Mouse (Mus musculus) embryonic stem cell, embryonic (primary cell): ENCODE results near the gene Postn.

Experiments used
- CTCF ChIA-PET, 4 experiments: fragments of 300-600 bp in 2 of 4; fragments of 350-600 bp in 2 of 4; sonication (Branson Sonifier 250); formaldehyde crosslinking; loops; one replicate each; lab custom pipeline; 2022; ENCODE audit warnings: inconsistent platforms in 2 of 4; lab: Charles Lee
- POLR2A ChIA-PET, 4 experiments: fragments of 300-600 bp in 2 of 4; fragments of 350-600 bp in 2 of 4; sonication (Branson Sonifier 250); formaldehyde crosslinking; loops; one replicate each; lab custom pipeline; 2022; ENCODE audit warnings: antibody characterized with exemption in 4 of 4, inconsistent platforms in 1 of 4; lab: Charles Lee

The Postn gene

DNA sequence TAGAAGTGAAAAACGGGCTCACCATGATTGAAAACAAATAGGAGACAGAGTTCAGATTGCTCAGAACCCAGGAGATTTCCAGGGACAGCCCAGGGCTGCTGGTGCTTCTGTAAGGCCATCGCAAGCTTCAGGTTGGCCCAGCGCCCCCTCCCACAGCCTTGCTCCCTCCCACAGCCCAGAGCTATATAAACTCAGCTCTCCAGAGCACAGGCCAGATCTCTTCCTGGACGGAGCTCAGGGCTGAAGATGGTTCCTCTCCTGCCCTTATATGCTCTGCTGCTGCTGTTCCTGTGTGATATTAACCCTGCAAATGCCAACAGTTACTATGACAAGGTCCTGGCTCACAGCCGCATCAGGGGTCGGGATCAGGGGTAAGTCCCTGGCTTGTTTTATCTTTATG lies at the start of gene Postn:
Gene Postn (plus strand): TSS at position 213 of the 400 bp plus-strand sequence.
- CTCF ChIA-PET: interaction anchor here in 2 of 4 experiments (0.8 kb wide), 2 partner anchors 9 kb away, joined by 3 to 4 read pairs; no protein-coding TSS in a partner anchor
- POLR2A ChIA-PET: no interaction called here

DNA sequence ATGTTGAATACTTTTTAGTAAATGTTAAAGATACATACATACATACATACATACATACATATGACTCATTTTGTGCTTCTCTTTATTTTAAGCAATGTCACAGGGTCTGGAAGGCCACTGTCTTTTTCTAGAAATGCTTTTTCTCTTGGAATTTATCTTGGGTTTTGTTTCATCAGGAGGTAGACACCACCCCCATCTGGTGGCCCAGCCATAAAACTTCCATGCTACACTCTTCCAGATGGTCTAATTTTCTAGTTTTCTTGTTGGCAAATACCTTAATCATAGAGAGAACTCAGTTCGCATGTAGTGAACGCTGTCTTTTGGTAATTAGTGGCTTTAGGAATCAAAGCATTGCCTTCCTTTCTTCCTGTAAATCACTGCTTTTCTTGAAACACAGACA lies 46.9 kb upstream of the Postn start:
- POLR2A ChIA-PET: no interaction called here

DNA sequence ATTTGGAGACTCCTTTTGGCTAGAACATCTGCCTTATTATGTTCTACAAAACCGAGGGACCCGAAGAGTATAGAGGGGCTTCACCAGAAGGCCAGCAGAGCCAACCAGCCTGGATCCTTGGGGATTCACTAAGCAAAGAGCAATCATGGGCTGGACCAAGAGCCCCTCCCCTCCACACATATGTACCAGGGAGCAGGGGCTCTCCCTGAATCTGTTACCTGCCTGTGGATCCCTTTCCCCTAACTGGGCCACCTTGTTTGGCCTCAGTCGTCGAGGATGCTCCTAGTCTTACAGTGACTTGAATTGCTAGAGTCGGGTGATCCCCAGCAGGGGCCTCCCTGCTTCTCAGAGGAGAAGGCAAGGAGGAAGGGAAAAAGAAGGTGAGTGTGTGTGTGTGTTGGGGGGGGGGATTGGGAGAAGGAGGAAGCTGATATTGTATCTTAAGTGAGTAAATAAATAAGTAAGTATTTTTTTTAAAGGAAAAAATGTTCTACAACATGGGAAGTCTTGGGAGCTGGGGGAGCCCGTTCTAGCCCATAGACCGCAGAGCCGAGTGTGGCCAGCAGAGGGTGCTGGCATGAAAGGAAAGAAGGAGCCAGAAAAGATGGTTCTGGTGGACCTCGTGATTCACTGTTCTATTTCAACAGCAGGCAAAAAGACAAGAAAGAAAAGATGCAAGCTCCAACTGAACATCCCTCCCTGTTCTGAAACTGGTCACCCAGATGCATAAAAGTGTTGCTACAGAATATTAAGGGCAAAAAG lies 7.8 kb upstream of the Postn start:
- ChIA-PET POLR2A (interaction anchor here in 1 of 4 experiments (0.7 kb wide), 1 partner anchor 12 kb away, joined by 3 read pairs; no protein-coding TSS in a partner anchor), CTCF (interaction anchor here in 3 of 4 experiments (0.6 to 1.4 kb wide), 4 partner anchors 8 to 320 kb away, joined by 3 to 4 read pairs (median 4); partner anchors contain the start of gene Postn (in 1 of the 3))

More for the DNA sequence above, 46.9 kb upstream of the Postn start:
- CTCF ChIA-PET: no interaction called here

DNA sequence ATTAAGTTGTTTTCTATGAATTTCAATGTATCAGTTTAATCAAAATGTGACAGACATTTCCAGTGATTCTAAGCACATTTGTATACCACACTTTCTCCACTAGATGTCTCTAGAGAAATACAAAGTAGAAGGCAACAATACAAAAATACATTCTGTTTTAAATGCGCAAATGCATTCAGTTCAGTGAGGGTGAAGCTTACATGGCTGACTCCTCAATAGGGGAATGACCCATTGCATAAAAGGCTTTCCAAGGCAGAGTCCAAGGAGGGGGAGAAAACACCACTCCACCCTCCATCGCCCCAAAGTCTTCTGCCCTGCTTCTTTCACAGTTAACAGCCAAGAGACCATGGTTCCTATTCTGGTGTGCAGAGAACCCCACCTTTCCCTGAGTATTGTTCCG lies 3.3 kb upstream of the Postn start:
- ChIA-PET CTCF (interaction anchor here in 2 of 4 experiments (0.8 to 1.7 kb wide), 2 partner anchors 170 to 997 kb away, joined by 3 to 7 read pairs; no protein-coding TSS in a partner anchor), POLR2A (interaction anchor here in 1 of 4 experiments (0.7 kb wide), 1 partner anchor 1505 kb away, joined by 4 read pairs; no protein-coding TSS in a partner anchor)

DNA sequence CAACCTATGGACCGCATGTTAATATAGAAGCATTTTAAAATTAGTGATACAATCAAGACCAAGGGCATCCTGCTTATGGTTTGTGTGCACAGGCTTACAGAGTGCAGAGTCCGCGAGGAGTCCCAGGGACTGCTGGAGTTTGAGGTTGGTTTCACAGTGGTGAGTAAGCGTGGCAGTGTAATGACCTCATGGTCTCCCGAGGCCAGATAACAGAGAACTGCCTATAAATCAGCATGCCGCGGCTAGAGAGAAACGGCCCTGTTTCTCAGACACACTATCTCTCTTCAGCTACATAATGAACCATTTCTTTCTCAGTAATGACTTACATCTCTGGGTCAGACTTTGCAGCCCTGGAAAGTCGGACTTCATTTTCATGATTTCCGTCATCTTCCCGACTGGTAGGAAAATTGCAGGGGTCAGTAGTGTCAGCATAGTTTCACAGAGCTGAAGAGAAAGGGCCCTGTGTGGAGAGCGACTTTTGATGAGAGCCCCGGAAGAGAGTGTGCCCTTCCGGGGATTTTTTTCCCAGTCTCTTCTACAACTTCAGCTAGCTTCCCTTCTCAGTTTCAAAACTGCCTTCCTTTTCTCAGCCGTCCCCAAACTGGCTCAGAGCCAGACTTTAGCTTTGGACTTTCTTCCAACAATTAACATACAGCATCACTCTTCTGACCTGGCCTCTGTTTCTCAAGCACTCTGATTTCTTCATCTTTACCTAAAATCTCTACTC lies 2.3 kb upstream of the Postn start:
- CTCF ChIA-PET: interaction anchor here in 3 of 4 experiments (0.7 to 1.7 kb wide), 4 partner anchors 169 to 996 kb away, joined by 3 to 7 read pairs (median 3); no protein-coding TSS in a partner anchor
- POLR2A ChIA-PET: no interaction called here

DNA sequence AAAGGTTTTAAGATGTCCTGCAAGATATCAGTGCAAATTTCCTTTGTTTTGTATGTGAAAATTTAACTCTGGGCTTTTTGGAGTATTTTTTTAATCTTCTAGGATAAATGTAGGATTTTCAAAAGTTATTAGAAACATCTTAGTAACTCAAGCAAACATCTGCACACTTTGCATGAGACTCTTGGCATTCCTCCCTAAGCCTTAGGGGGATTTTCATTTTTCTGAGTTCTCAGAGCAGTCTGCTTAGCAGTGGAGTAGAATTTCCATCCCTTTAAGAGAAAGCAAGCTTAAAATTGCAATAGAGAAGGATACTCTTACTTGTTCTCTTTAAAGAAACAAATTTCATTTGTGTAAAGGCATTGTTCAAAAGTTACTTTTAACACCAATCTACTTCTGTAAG lies 747 bp downstream of the Postn start:
- CTCF ChIA-PET: interaction anchor here in 1 of 4 experiments (0.8 kb wide), 1 partner anchor 10 kb away, joined by 3 read pairs; no protein-coding TSS in a partner anchor

DNA sequence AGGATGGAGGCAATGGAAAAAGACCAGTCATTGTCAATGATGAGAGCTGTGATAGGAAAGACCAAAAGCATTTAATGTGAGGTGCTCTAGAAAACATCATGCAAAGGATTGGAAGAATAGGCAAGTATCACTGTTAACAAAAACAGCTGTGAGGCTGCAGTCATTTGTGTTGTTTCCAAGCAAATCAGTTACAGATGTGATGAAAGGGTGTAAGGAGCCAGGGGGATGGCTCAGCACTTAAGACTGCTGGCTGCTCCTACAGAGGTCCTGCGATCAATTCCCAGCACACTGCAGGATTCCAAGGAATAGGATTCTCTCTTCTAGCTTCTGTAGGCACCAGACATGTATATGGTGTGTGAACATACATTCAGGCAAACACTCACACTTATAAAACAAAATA lies 10.1 kb downstream of the Postn start:
- CTCF ChIA-PET: no interaction called here
- POLR2A ChIA-PET: no interaction called here

More for the DNA sequence above, 747 bp downstream of the Postn start:
- POLR2A ChIA-PET: no interaction called here

DNA sequence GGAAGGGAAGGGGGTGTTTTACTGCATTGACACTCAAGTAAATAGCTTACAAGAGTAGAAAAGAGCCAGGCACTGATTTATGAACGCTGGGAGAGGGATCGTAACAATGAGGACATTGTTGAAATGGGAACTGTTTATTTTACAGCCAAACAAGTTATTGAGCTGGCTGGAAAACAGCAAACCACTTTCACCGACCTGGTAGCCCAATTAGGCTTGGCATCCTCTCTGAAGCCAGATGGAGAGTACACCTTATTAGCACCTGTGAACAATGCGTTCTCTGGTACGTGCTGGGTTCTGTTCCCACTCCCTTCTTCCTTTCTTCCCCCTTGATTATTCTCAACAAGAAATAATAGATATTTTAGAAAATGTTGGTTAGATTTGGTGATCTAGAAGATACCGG lies 11.7 kb downstream of the Postn start:
- CTCF ChIA-PET: no interaction called here
- POLR2A ChIA-PET: no interaction called here

DNA sequence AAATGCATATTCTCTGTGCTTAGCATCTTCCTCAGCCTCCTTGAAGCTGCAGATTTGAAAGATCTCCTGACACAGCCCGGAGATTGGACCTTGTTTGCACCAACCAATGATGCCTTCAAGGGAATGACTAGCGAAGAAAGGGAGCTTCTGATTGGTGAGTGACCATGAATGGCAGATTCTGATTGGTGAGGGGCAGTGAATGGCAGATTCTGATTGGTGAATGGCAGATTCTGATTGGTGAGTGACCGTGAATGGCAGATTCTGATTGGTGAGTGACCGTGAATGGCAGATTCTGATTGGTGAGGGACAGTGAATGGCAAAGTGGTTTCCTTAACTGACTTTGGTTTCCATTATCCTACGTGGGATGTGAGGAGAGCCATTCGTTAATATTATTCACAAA lies 15.1 kb downstream of the Postn start:
- ChIA-PET POLR2A (no interaction called here), CTCF (no interaction called here)

DNA sequence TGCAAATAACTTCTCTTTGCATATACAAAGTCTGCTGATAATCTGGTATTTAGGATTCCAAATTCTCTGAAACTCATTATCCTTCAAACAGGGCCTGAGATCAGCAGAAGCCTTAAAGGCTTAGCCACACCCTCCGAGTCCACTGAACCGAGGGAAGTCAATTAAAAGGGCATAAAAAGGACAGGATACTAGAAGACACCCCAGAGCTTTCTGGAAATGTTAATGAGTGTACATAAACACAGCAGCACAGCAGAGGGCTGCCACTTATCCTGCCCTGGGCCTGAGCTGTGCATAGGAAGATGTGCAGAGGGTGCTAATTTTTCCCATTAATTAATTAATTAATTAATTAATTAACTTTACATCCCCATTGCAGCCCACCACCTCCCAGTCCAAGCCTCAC lies 16.7 kb downstream of the Postn start:
- ChIA-PET POLR2A (no interaction called here), CTCF (no interaction called here)

DNA sequence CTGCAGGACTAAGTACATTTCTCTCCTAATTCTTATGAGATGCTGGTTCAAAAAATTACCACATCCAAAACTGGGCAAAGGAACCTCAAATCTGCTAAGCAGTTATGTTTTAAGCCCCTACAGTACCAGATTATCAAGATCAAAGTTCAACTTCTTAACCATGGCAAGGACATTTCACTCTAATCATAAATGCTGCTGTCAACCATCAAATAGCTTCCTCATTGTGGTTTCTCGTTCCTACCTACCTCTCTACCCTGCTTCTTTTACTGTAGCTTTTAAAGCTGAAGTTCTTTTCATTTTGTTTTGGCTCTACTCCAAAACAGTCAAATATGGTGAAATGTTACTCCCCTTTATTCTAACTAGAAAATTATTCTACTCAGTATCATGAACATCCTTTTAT lies 17.2 kb downstream of the Postn start:
- ChIA-PET CTCF (no interaction called here), POLR2A (no interaction called here)

DNA sequence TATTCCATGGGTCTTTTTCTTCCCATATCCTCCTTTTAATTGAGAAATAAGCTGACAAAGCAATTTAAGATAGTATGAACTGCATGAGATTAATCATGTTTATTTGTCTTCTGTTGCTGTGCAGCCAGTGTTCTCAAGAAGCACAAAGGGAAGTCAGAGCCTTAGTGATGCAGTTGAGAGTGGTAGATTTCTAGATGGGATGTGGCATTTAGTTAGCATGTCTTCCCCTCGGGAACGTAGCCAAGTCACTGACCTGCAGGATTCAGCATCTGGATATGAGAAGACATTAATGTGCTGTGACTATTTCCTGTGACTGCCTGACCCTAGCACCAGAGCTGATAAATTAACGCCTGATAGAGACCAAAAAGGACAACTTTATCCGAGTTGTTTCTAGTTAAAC lies 19.1 kb downstream of the Postn start:
- ChIA-PET POLR2A (no interaction called here), CTCF (no interaction called here)

DNA sequence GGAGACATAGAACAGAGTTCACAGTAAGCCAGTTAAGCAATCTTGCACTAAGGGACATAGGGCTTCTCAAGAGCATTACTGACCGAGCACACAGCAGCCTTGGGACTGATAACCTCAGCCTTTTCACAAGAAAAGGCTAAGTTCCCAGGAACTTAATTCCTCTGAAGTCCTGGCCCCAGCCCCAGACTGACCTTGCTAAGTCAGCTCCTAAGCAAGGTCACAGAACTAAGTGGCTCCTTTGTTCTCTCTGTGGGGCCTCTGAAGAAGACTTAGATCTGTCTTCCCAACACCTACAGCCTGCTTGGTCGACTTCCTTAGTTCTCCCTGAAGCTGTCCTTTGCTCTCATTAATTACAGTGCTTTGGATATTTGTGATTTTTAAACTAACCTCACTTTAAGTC lies 38.4 kb downstream of the Postn start:
- ChIA-PET CTCF (interaction anchor here in 1 of 4 experiments (0.6 kb wide), 1 partner anchor 144 kb away, joined by 3 read pairs; no protein-coding TSS in a partner anchor), POLR2A (no interaction called here)

DNA sequence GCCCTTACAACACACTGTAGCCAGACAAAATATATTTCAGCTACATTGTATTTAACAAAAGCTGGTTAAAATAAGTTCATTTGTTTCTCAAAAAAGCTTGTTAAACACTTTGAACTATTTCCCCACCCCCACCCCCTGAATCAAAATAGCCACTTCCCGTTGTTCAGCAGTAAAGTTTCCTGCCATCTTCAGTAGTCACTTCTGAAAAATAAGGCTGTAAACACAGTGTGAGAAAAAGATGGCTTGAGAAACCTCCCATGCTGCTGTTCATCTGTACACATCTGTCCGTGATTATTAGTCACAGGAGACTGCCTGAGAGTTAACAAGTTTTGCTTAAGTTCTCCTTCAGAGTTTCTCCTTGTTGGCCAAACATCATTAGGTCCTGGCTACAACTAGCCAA lies 39.0 kb downstream of the Postn start:
- ChIA-PET POLR2A (no interaction called here), CTCF (no interaction called here)

DNA sequence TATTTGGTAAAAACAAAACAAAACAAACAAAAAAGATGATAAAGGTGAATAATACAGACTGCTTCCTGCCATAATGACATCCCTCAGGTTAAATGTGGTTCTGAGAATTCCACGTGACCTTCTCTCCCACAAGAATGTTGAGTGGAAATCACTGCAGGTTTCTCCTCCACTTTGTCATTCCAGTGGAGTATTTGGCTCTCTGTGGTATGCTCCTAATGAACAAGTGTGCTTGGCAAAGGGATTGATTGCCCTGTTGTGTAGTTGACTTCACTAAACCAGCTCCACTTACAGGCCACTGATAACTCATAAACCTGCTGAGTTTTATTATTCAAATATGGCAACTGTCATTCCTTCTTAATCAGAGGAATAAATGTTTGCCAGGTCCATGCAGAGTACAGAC lies 39.7 kb downstream of the Postn start:
- ChIA-PET POLR2A (no interaction called here), CTCF (no interaction called here)

DNA sequence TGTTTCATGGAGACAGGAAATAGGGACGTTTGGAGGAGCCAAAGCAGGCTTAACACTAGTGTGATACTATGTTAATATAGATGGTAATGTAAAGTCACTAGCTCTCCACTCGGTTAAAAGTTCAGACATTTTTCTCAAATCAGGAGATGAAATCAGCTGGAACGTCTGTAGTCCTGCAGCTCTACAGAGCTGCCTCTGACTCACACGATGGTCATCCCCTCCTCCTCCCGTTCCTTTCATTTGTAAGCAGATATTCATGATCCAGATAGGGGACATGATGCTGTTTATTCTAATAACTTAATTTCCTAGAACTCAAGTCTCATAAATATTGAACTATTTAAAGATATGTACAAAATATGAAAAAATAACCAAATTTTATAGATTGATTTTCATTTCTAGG lies 40.8 kb downstream of the Postn start:
- POLR2A ChIA-PET: no interaction called here
- CTCF ChIA-PET: no interaction called here

DNA sequence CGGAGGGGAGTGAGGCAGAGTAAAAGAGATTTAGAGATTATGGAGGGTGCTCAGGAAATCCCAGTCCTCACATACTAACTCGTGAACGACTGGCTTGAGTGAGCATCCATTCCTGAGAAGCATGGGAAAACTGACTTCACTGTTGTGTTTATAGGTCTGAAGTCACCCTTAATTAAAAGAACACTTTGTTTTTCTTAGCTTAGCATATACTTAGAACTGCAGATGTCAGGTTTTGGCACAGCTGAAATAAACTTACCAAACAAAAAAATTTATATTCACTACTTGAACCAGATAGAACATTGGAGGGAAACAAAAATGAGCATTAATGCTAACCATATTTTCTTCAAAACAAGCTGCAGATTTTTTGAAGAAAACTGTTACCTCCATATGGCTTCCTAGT lies 42.9 kb downstream of the Postn start:
- POLR2A ChIA-PET: no interaction called here
- CTCF ChIA-PET: no interaction called here

DNA sequence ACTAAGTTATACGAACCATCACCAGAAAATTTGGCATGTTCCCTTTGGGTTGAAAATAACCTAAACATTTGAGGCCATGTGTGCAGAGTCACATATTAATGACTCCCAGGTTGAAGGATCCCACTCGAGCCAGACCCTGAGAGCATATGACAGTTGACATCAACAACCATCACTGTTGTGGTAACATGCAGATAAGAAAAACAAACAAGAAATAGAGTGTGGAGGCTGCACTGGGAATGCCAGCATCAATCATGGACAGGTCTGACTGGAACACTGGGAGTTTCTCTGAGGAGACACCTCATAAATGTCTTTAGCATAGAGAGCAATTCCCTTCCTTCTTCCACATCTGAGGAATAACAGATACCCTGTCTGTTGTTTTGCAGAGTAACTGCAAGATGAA lies 45.7 kb downstream of the Postn start:
- ChIA-PET POLR2A (no interaction called here), CTCF (interaction anchor here in 1 of 4 experiments (0.6 kb wide), 1 partner anchor 388 kb away, joined by 3 read pairs; no protein-coding TSS in a partner anchor)

DNA sequence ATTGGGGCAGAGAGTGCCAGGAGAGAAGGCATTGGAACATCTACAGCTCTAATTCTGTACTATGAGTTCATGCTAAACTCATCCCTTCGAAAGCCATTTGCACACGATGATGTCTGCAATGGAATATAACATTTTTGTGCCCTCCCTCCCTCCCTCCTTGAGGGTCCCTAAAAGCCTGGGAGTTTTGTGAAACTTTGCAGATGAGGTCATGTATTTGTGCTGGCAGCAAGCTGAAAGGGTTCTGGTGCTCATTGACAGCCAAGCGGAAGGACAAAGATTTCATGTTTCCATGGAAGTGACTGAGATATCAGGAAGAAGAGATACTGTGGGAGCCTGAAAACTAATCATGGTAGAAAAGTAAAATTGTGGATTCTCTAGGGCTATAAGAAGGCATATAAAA lies 50.1 kb downstream of the Postn start:
- ChIA-PET POLR2A (no interaction called here), CTCF (no interaction called here)
